Mouse (Mus musculus): Measurements from ENCODE around the gene Chrd. TPM values are rescaled to one million over a fixed set of nuclear protein-coding genes. Genes with fewer than 3 reads are reported as not detected.
A peak's percentile ranks its signal among the peaks of the same experiment; 100 is the strongest.

The Chrd gene
- polyA plus RNA-seq, 1 experiment = not detected

DNA sequence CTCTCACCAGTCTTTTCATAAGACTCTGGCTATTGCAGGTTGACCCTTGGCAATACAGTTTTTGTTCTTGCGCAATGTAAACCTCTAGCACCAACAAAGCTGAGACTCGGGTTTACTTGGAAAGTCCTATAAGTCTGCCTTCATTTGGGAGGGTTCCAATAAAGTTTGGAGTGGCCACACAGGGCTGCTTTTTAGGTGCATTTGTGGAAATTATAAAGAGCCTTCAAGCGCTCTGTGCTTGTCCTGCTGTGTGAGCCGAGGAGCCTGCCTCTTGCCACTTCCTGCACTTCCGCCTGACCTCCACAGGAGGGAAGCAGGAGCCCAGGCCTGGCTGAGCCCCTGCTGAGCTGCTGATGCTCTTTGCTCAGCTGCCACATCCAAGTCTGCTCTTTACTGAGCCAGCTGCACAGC lies 8.6 kb upstream of the Chrd start:
- Histone ChIP-seq H3K4me3 (ENCODE audit: insufficient read depth, low read depth, low read length) (no peak overlapping the region), H3K4me1 (ENCODE audit: control insufficient read depth, insufficient read depth, low read length) (no peaks in the 10 kb centered on the region), H3K27ac (ENCODE audit: insufficient read depth, low read depth, low read length) (no peak overlapping the region)
- WGBS = 45% methylated on average over 5 of the region's 5 CpGs
- no peak for TF ChIP-seq POLR2A (IDR thresholded peaks at IDR 0.05; ENCODE audit: insufficient read depth, low read depth, low read length)
- peak; percentile 68 for TF ChIP-seq CTCF (IDR thresholded peaks at IDR 0.05; ENCODE audit: insufficient read depth, low read depth, low read length)

- H3K27ac ChIP-seq (ENCODE audit: insufficient read depth, low read depth, low read length) = no peak overlapping the region
- no peaks in the 10 kb centered on the region for H3K4me1 ChIP-seq (ENCODE audit: control insufficient read depth, insufficient read depth, low read length)
- TF ChIP-seq POLR2A (IDR thresholded peaks at IDR 0.05; ENCODE audit: insufficient read depth, low read depth, low read length) (no peak), CTCF (IDR thresholded peaks at IDR 0.05; ENCODE audit: insufficient read depth, low read depth, low read length) (no peak)
- no peak overlapping the region for H3K4me3 ChIP-seq (ENCODE audit: insufficient read depth, low read depth, low read length)
- 93% methylated on average over 7 of the region's 7 CpGs for WGBS
Observed at GRCm38 (mm10) chr16:20725321-20725720, 7.6 kb upstream of the Chrd start.

GRCm38 (mm10) chr16:20725750-20726149 lies 7.2 kb upstream of the Chrd start:
- TF ChIP-seq POLR2A (IDR thresholded peaks at IDR 0.05; ENCODE audit: insufficient read depth, low read depth, low read length) = no peak
- TF ChIP-seq CTCF (IDR thresholded peaks at IDR 0.05; ENCODE audit: insufficient read depth, low read depth, low read length) = no peak
- Histone ChIP-seq H3K27ac (ENCODE audit: insufficient read depth, low read depth, low read length) (no peak overlapping the region), H3K4me3 (ENCODE audit: insufficient read depth, low read depth, low read length) (no peak overlapping the region), H3K4me1 (ENCODE audit: control insufficient read depth, insufficient read depth, low read length) (no peaks in the 10 kb centered on the region)
- 89% methylated on average over 4 of the region's 4 CpGs for WGBS

GRCm38 (mm10) chr16:20726384-20726783 lies 6.5 kb upstream of the Chrd start:
- no peak for TF ChIP-seq CTCF (IDR thresholded peaks at IDR 0.05; ENCODE audit: insufficient read depth, low read depth, low read length)
- TF ChIP-seq POLR2A (IDR thresholded peaks at IDR 0.05; ENCODE audit: insufficient read depth, low read depth, low read length) = no peak
- no peak overlapping the region for H3K27ac ChIP-seq (ENCODE audit: insufficient read depth, low read depth, low read length)
- no peaks in the 10 kb centered on the region for H3K4me1 ChIP-seq (ENCODE audit: control insufficient read depth, insufficient read depth, low read length)
- no peak overlapping the region for H3K4me3 ChIP-seq (ENCODE audit: insufficient read depth, low read depth, low read length)
- 71% methylated on average over 1 of the region's 1 CpGs for WGBS

DNA sequence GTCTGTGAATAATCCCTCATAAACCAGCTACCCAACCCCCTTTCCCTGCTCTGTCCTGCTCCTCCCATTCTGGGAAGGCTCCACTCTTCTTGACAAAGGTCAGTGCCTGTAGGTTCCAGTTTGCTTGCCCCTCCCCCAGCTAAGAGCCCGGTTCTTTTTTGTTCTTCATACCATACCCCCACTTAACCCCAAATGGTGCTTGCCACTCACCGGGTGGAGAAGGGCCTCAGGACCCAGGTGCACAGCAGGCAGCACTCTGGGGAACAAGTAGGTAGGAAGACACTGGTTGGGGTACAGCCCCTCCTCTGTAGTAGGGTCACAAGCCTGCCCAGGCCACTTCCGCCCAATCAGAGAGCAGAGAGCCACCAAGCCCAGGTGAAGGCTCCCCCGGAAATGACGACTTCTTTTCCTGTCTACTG lies 2.6 kb upstream of the Chrd start:
- TF ChIP-seq CTCF (IDR thresholded peaks at IDR 0.05; ENCODE audit: insufficient read depth, low read depth, low read length) = no peak
- TF ChIP-seq POLR2A (IDR thresholded peaks at IDR 0.05; ENCODE audit: insufficient read depth, low read depth, low read length) = no peak

GRCm38 (mm10) chr16:20731688-20732087 lies 1.2 kb upstream of the Chrd start:
- WGBS = 78% methylated on average over 5 of the region's 5 CpGs
- peaks cover 12% of the 10 kb centered on the region for H3K4me1 ChIP-seq (ENCODE audit: control insufficient read depth, insufficient read depth, low read length)
- no peak overlapping the region for H3K27ac ChIP-seq (ENCODE audit: insufficient read depth, low read depth, low read length)
- no peak overlapping the region for H3K4me3 ChIP-seq (ENCODE audit: insufficient read depth, low read depth, low read length)
- TF ChIP-seq POLR2A (IDR thresholded peaks at IDR 0.05; ENCODE audit: insufficient read depth, low read depth, low read length) (no peak), CTCF (IDR thresholded peaks at IDR 0.05; ENCODE audit: insufficient read depth, low read depth, low read length) (no peak)

More for the DNA sequence above, 2.6 kb upstream of the Chrd start:
- H3K4me3 ChIP-seq (ENCODE audit: insufficient read depth, low read depth, low read length) = no peak overlapping the region
- 59% methylated on average over 5 of the region's 5 CpGs for WGBS
- H3K4me1 ChIP-seq (ENCODE audit: control insufficient read depth, insufficient read depth, low read length) = peaks cover 12% of the 10 kb centered on the region
- H3K27ac ChIP-seq (ENCODE audit: insufficient read depth, low read depth, low read length) = no peak overlapping the region

- peaks cover 12% of the 10 kb centered on the region for H3K4me1 ChIP-seq (ENCODE audit: control insufficient read depth, insufficient read depth, low read length)
- H3K27ac ChIP-seq (ENCODE audit: insufficient read depth, low read depth, low read length) = no peak overlapping the region
- WGBS = 3% methylated on average over 30 of the region's 30 CpGs
- TF ChIP-seq CTCF (IDR thresholded peaks at IDR 0.05; ENCODE audit: insufficient read depth, low read depth, low read length) (no peak), POLR2A (IDR thresholded peaks at IDR 0.05; ENCODE audit: insufficient read depth, low read depth, low read length) (no peak)
- H3K4me3 ChIP-seq (ENCODE audit: insufficient read depth, low read depth, low read length) = peak overlapping the region; percentile 64
Observed at GRCm38 (mm10) chr16:20732251-20732924, 539 bp upstream of the Chrd start.

GRCm38 (mm10) chr16:20733731-20734730 lies 1.1 kb downstream of the Chrd start, which contains the start of gene Thpo:
TSS of gene Thpo (minus strand) at chr16:20734511.
- WGBS = 12% methylated on average over 45 of the region's 45 CpGs
- Histone ChIP-seq H3K4me3 (ENCODE audit: insufficient read depth, low read depth, low read length) (peak within 1 kb of the TSS; percentile 64), H3K27ac (ENCODE audit: insufficient read depth, low read depth, low read length) (no peak within 1 kb of the TSS), H3K4me1 (ENCODE audit: control insufficient read depth, insufficient read depth, low read length) (peaks cover 12% of the 10 kb centered on the region)
- TF ChIP-seq CTCF (IDR thresholded peaks at IDR 0.05; ENCODE audit: insufficient read depth, low read depth, low read length) = no peak

DNA sequence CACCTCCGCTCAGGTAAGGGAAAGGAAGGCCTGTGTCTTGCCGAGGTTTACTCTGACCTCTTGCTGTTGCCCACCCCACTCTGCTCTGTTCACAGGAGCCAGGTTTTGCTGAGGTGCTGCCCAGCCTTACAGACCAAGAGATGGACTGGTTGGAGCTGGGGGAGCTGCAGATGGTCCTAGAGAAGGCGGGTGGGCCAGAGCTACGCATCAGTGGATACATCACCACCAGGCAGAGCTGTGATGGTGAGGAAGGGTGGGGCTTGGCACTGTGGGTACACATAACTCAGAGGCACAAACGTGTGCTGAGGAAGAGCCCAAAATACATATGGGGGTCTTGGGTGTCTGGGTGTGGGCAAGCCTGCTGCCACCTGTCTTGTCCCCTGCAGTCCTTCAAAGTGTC lies 2.7 kb downstream of the Chrd start:
- WGBS = 85% methylated on average over 5 of the region's 5 CpGs
- Histone ChIP-seq H3K4me3 (ENCODE audit: insufficient read depth, low read depth, low read length) (no peak overlapping the region), H3K4me1 (ENCODE audit: control insufficient read depth, insufficient read depth, low read length) (peaks cover 12% of the 10 kb centered on the region), H3K27ac (ENCODE audit: insufficient read depth, low read depth, low read length) (no peak overlapping the region)
- TF ChIP-seq POLR2A (IDR thresholded peaks at IDR 0.05; ENCODE audit: insufficient read depth, low read depth, low read length) (no peak), CTCF (IDR thresholded peaks at IDR 0.05; ENCODE audit: insufficient read depth, low read depth, low read length) (no peak)

All from olfactory bulb, adult 2 months (tissue).